Mouse (Mus musculus) C2C12 (cell line): ENCODE results near the gene Ubtf. TPM values are rescaled to one million over a fixed set of nuclear protein-coding genes. Genes with fewer than 3 reads are reported as not detected.

Experiments
- H3K27me3 ChIP-seq: one replicate; pipeline ENCODE4 v1.6.1; 2011; ENCODE audit not compliant: control insufficient read depth, insufficient read depth, insufficient read length
- H3K36me3 ChIP-seq: one replicate; pipeline ENCODE4 v1.6.1; 2011; ENCODE audit not compliant: control insufficient read depth, insufficient read depth
- H3K4me3 ChIP-seq: one replicate; pipeline ENCODE4 v1.5.1; 2011; ENCODE audit warnings: mild to moderate bottlenecking, control low read depth; ENCODE audit not compliant: poor library complexity, insufficient read depth, severe bottlenecking
- H3K79me2 ChIP-seq: one replicate; pipeline ENCODE4 v1.6.1; 2011; ENCODE audit not compliant: control insufficient read depth, insufficient read depth
- H3K79me3 ChIP-seq: one replicate; pipeline ENCODE4 v1.6.1; 2011; ENCODE audit warnings: low read depth, control low read depth
- H3ac ChIP-seq: one replicate; pipeline ENCODE3; 2011; ENCODE audit warnings: low read depth; ENCODE audit not compliant: control insufficient read depth, insufficient read length
- CEBPB ChIP-seq: IDR thresholded peaks from one replicate; pipeline ENCODE4 v1.6.1; 2011; ENCODE audit warnings: low read depth, mild to moderate bottlenecking, control low read depth, moderate library complexity
- CTCF ChIP-seq: IDR thresholded peaks from one replicate; pipeline ENCODE4 v1.5.1; 2011; ENCODE audit not compliant: control insufficient read depth, insufficient read depth, insufficient read length
- FOSL1 ChIP-seq: IDR thresholded peaks from one replicate; pipeline ENCODE4 v1.8.0; 2011; ENCODE audit warnings: mild to moderate bottlenecking, low read length; ENCODE audit not compliant: poor library complexity, insufficient read depth, severe bottlenecking
- MAX ChIP-seq: IDR thresholded peaks from one replicate; pipeline ENCODE4 v1.6.1; 2011; ENCODE audit warnings: mild to moderate bottlenecking, control low read depth
- MYOD1 ChIP-seq: IDR thresholded peaks from one replicate; pipeline ENCODE4 v1.6.1; 2011; ENCODE audit warnings: low read depth; ENCODE audit not compliant: control insufficient read depth, insufficient read length
- MYOG ChIP-seq: IDR thresholded peaks from one replicate; pipeline ENCODE4 v1.6.1; 2011; ENCODE audit not compliant: control insufficient read depth, insufficient read length; ENCODE audit errors: extremely low read depth
- USF1 ChIP-seq: IDR thresholded peaks from one replicate; pipeline ENCODE4 v1.6.1; 2011; ENCODE audit warnings: low read depth, mild to moderate bottlenecking, control low read depth, moderate library complexity
- polyA plus RNA-seq: library from polyadenylated mRNA; unstranded; fragments of >200 nt; fragmentation: generic; extraction: Trizol; gene quantifications from one replicate; pipeline ENCODE4 v1.2.1, GENCODE M21; 2012; ENCODE audit warnings: missing spikeins

Ubtf gene
- polyA plus RNA-seq, 1 experiment: 70.2 TPM

DNA sequence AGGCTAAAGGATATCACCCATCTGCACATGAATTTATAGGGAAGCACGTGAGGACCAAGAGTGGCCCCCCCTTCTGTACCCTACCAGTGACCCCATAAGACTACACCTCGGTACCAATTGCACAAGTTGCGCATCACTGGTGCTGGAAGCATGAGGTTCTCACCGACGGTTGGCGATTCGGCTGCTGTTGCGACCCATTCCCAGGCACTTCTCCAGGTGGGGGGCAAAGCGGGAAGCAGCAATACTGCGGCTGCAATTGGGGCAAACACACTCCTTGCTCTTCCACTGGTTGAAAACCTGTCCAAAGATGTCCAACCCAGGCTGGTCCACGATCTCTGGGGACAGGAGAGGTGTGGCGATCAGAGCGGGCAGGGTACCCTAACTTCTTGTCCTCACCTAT is 25.6 kb downstream of the Ubtf start:
- no peak overlapping the region for H3K4me3 ChIP-seq
- H3K36me3 ChIP-seq: peaks cover 46% of the 10 kb centered on the region
- H3K79me3 ChIP-seq: peaks cover 24% of the 10 kb centered on the region
- H3ac ChIP-seq: no peak overlapping the region
- H3K27me3 ChIP-seq: no peaks in the 10 kb centered on the region
- TF ChIP-seq CEBPB: no peak
- no peak for TF ChIP-seq CTCF
- no peak for TF ChIP-seq MYOG
- TF ChIP-seq MYOD1: no peak
- TF ChIP-seq USF1: no peak
- TF ChIP-seq MAX: no peak
- H3K79me2 ChIP-seq: peaks cover 27% of the 10 kb centered on the region

DNA sequence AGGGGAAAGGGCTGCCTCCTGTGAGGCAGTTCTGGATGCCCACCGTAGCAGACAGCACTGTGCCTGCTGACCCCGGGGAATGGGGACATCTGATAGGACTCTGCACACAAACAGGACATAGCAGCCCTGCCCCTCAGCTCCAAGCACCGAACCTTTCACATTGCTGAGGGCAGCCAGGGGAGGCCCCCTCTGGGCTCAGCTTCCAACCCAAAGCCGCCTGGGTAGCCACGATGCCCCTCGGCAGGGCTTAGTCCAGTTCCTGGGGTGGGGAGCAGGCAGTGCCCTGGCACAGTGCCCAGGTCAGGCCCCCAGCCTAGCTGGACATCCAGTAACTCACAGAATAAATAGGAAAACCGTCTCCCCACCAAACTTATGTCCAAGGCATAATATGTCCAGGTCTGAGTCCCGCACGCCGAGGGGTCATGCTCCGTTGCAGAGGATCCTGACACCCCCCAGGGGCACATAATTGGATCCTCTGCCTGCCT is 28.4 kb downstream of the Ubtf start:
- Histone ChIP-seq H3ac (no peak overlapping the region), H3K36me3 (peaks cover 61% of the 10 kb centered on the region), H3K27me3 (no peaks in the 10 kb centered on the region), H3K79me3 (peaks cover 24% of the 10 kb centered on the region), H3K79me2 (peaks cover 35% of the 10 kb centered on the region), H3K4me3 (no peak overlapping the region)
- TF ChIP-seq MYOD1 (no peak), MYOG (no peak), FOSL1 (no peak), USF1 (no peak), CEBPB (no peak), CTCF (no peak), MAX (no peak)

DNA sequence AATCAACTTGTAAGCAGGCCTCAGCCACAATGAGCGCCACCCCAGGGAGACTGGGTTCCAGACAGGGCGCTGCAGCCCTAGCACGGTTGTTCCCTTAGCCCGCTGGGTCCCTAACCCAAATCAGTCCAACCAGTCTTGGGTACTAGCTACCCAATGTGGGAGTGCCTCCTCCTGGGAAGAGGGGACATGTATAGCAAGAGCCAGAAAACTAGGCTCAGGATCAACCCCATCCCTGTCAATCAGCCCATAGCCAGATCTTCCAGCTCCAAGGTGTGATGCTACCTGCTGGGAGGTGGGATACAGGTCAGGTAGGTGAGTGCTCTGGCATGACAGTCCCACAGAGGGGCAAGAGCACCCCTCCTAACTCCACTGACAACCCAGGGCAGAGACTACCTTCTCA is 29.4 kb downstream of the Ubtf start:
- no peak overlapping the region for H3K4me3 ChIP-seq
- TF ChIP-seq FOSL1 (no peak), MYOG (no peak), MAX (no peak), MYOD1 (no peak), CEBPB (no peak), CTCF (no peak), USF1 (no peak)
- H3K79me3 ChIP-seq: peaks cover 18% of the 10 kb centered on the region
- H3K79me2 ChIP-seq: peaks cover 35% of the 10 kb centered on the region
- no peaks in the 10 kb centered on the region for H3K27me3 ChIP-seq
- no peak overlapping the region for H3ac ChIP-seq
- peaks cover 61% of the 10 kb centered on the region for H3K36me3 ChIP-seq

GRCm38 (mm10) chr11:102289511-102290100 is 29.9 kb downstream of the Ubtf start:
- Histone ChIP-seq H3K27me3 (no peaks in the 10 kb centered on the region), H3K79me3 (peaks cover 13% of the 10 kb centered on the region), H3K36me3 (peaks cover 58% of the 10 kb centered on the region), H3ac (no peak overlapping the region), H3K4me3 (no peak overlapping the region), H3K79me2 (peaks cover 31% of the 10 kb centered on the region)
- TF ChIP-seq MAX (no peak), MYOD1 (no peak), USF1 (no peak), CEBPB (no peak), CTCF (no peak), FOSL1 (no peak), MYOG (no peak)

GRCm38 (mm10) chr11:102288913-102289312 is 30.6 kb downstream of the Ubtf start:
- Histone ChIP-seq H3K79me2 (peaks cover 24% of the 10 kb centered on the region), H3K36me3 (peaks cover 51% of the 10 kb centered on the region), H3K79me3 (peaks cover 6% of the 10 kb centered on the region), H3K27me3 (no peaks in the 10 kb centered on the region), H3K4me3 (no peak overlapping the region), H3ac (no peak overlapping the region)
- TF ChIP-seq MYOG (no peak), USF1 (no peak), MYOD1 (no peak), MAX (no peak), CTCF (no peak), CEBPB (no peak), FOSL1 (no peak)
